Mouse (Mus musculus): ENCODE results near the gene Wwc2. TPM values are rescaled to one million over a fixed set of nuclear protein-coding genes. Genes with fewer than 3 reads are reported as not detected.

The Wwc2 gene
- polyA plus RNA-seq, 1 experiment from 2014 or later, result 18.3 TPM

DNA sequence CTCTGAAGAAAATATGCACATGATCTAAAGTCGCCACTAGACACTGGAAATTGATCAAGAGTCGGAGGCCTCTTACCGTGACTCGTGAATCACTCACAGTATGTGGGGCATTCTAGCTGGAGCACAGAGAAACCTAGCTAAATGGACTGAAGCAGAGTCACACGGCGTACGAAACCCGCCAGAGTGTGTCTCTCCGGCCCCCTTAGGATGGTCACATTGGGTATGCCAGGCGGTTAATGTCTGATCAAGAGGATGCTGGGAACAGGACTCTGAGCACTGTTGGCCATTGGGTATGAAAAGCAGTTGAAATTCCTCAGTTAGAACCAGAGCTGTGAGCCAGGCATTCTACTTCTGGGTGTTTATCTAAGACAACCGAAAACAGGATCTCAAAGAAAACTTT lies 81.0 kb downstream of the Wwc2 start:
- Histone ChIP-seq H3K27ac (no peak overlapping the region), H3K4me3 (replicated peaks; ENCODE audit: low read depth, low read length) (no peak overlapping the region), H3K4me1 (replicated peaks; ENCODE audit: insufficient read depth, low read length) (0 out of 2 replicates have a peak, but pooled peaks cover under 1% of the 10 kb centered on the region), H3K9me3 (replicated peaks; ENCODE audit: low read length) (0 out of 2 replicates have a peak, but pooled peaks cover 2% of the 10 kb centered on the region), H3K36me3 (ENCODE audit: insufficient read depth, low read length) (0 out of 2 replicates have a peak, but pooled peaks cover 2% of the 10 kb centered on the region), H3K9ac (ENCODE audit: low read depth, low read length) (no peak overlapping the region), H3K27me3 (ENCODE audit: insufficient read depth, low read length) (no peaks in the 10 kb centered on the region), H3K4me2 (ENCODE audit: low read length) (no peak overlapping the region)
- no peak for TF ChIP-seq CTCF (IDR thresholded peaks at IDR 0.05; ENCODE audit: low read depth)
- ATAC-seq (replicated peaks; ENCODE audit: low FRiP score, low read depth), result no peak
- WGBS, result 96% methylated on average over 11 of the region's 11 CpGs
- no peak for DNase-seq (ENCODE audit: low spot score)

DNA sequence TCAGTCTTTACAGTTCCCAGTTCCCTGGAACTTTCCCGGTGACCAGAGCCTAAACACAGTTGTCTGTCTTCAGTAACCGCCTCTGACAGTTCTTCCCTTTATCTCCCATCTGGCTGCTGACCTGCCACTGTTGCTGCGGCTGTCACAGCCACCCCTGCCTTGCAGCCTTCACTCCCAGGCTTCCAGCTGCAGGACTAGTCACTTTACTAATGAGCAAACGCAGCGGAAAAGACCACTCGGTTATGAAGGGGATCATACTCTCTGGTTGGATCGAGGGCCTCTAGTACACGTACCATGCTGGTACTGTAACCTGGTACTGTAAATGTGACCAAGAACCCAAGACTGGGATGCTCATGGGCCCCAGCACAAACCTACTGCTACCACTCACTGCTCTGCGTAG lies 83.7 kb downstream of the Wwc2 start:
- no peak overlapping the region for H3K27ac ChIP-seq
- ATAC-seq (replicated peaks; ENCODE audit: low FRiP score, low read depth) (no peak), DNase-seq (ENCODE audit: low spot score) (no peak)
- TF ChIP-seq CTCF (IDR thresholded peaks at IDR 0.05; ENCODE audit: low read depth), result no peak
- H3K9ac ChIP-seq (ENCODE audit: low read depth, low read length), result no peak overlapping the region
- no peak overlapping the region for H3K4me3 ChIP-seq (replicated peaks; ENCODE audit: low read depth, low read length)
- H3K9me3 ChIP-seq (replicated peaks; ENCODE audit: low read length), result 0 out of 2 replicates have a peak, but pooled peaks cover 2% of the 10 kb centered on the region
- 0 out of 2 replicates have a peak, but pooled peaks cover 2% of the 10 kb centered on the region for H3K36me3 ChIP-seq (ENCODE audit: insufficient read depth, low read length)
- H3K4me2 ChIP-seq (ENCODE audit: low read length), result no peak overlapping the region
- no peaks in the 10 kb centered on the region for H3K4me1 ChIP-seq (replicated peaks; ENCODE audit: insufficient read depth, low read length)
- no peaks in the 10 kb centered on the region for H3K27me3 ChIP-seq (ENCODE audit: insufficient read depth, low read length)
- WGBS, result 88% methylated on average over 9 of the region's 9 CpGs

DNA sequence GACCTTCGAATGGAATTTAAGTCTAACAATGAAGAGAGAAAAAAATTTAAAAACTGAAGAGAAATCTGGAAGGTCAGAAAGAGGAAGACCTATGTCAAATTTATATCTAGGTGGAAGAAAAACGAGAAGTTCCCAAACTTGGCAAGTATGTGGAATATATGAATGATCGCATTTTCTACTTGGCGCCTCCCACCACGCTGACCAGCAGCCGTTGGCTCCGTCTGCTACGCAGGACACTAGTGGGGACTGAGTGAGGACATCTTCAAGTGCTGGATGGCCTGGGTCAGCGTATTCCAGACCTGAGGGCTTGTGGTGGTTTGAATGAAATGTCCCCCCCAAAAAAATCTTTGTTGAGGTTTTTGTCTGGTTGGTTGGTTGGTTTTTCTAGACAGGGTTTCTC lies 84.6 kb downstream of the Wwc2 start:
- Histone ChIP-seq H3K36me3 (ENCODE audit: insufficient read depth, low read length) (0 out of 2 replicates have a peak, but pooled peaks cover 2% of the 10 kb centered on the region), H3K27ac (no peak overlapping the region), H3K27me3 (ENCODE audit: insufficient read depth, low read length) (no peaks in the 10 kb centered on the region), H3K9ac (ENCODE audit: low read depth, low read length) (no peak overlapping the region), H3K4me1 (replicated peaks; ENCODE audit: insufficient read depth, low read length) (no peaks in the 10 kb centered on the region), H3K9me3 (replicated peaks; ENCODE audit: low read length) (0 out of 2 replicates have a peak, but pooled peaks cover 2% of the 10 kb centered on the region), H3K4me3 (replicated peaks; ENCODE audit: low read depth, low read length) (no peak overlapping the region), H3K4me2 (ENCODE audit: low read length) (no peak overlapping the region)
- TF ChIP-seq CTCF (IDR thresholded peaks at IDR 0.05; ENCODE audit: low read depth), result no peak
- WGBS, result 91% methylated on average over 9 of the region's 9 CpGs
- DNase-seq (ENCODE audit: low spot score) (no peak), ATAC-seq (replicated peaks; ENCODE audit: low FRiP score, low read depth) (no peak)

DNA sequence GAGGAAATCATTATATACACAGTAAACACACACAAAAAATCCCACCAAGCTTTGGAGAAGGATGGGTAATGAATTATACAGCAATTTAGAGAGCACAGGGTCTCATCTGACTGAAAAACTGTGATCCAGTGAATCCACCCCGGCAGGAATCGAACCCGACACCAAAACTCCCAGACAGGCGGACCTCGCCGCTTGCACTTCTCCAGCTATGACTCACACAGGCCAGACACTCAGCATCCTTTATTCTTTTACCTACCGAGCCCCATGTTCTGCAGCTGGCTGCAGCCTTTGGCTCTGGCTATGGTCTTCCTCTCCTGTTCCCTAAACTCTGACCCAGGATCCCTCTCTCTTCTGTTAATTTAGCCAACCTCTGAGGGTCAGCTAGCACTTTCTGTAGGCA lies 85.5 kb downstream of the Wwc2 start:
- Histone ChIP-seq H3K27me3 (ENCODE audit: insufficient read depth, low read length) (no peaks in the 10 kb centered on the region), H3K4me1 (replicated peaks; ENCODE audit: insufficient read depth, low read length) (no peaks in the 10 kb centered on the region), H3K27ac (no peak overlapping the region), H3K9ac (ENCODE audit: low read depth, low read length) (no peak overlapping the region), H3K36me3 (ENCODE audit: insufficient read depth, low read length) (0 out of 2 replicates have a peak, but pooled peaks cover 2% of the 10 kb centered on the region), H3K9me3 (replicated peaks; ENCODE audit: low read length) (0 out of 2 replicates have a peak, but pooled peaks cover 2% of the 10 kb centered on the region), H3K4me2 (ENCODE audit: low read length) (no peak overlapping the region), H3K4me3 (replicated peaks; ENCODE audit: low read depth, low read length) (no peak overlapping the region)
- ATAC-seq (replicated peaks; ENCODE audit: low FRiP score, low read depth) (no peak), DNase-seq (ENCODE audit: low spot score) (no peak)
- no peak for TF ChIP-seq CTCF (IDR thresholded peaks at IDR 0.05; ENCODE audit: low read depth)
- WGBS, result 92% methylated on average over 7 of the region's 7 CpGs

DNA sequence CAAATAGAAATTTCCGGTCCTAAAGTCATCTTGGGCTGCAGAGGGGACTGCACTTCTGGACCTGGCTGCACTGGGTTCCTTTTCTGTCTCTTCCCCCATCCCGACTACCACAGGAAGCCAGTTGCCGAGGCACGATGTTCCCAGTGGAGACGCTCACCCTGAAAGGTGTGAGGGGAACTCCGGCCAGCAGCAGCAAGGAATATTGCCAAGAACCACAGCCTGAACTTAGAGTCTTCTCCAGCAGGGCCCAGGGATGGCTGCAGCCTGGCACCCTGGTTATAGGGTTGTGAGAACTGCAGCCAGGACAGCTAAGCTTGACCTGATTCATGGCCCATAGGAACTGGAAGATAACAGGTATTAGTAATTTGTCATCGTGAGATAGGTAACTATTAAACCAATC lies 86.7 kb downstream of the Wwc2 start:
- Histone ChIP-seq H3K36me3 (ENCODE audit: insufficient read depth, low read length) (0 out of 2 replicates have a peak, but pooled peaks cover 2% of the 10 kb centered on the region), H3K27ac (no peak overlapping the region), H3K27me3 (ENCODE audit: insufficient read depth, low read length) (no peaks in the 10 kb centered on the region), H3K9ac (ENCODE audit: low read depth, low read length) (no peak overlapping the region), H3K9me3 (replicated peaks; ENCODE audit: low read length) (no peaks in the 10 kb centered on the region), H3K4me3 (replicated peaks; ENCODE audit: low read depth, low read length) (no peak overlapping the region), H3K4me1 (replicated peaks; ENCODE audit: insufficient read depth, low read length) (no peaks in the 10 kb centered on the region), H3K4me2 (ENCODE audit: low read length) (no peak overlapping the region)
- no peak for DNase-seq (ENCODE audit: low spot score)
- 64% methylated on average over 7 of the region's 7 CpGs for WGBS
- no peak for ATAC-seq (replicated peaks; ENCODE audit: low FRiP score, low read depth)
- TF ChIP-seq CTCF (IDR thresholded peaks at IDR 0.05; ENCODE audit: low read depth), result no peak

DNA sequence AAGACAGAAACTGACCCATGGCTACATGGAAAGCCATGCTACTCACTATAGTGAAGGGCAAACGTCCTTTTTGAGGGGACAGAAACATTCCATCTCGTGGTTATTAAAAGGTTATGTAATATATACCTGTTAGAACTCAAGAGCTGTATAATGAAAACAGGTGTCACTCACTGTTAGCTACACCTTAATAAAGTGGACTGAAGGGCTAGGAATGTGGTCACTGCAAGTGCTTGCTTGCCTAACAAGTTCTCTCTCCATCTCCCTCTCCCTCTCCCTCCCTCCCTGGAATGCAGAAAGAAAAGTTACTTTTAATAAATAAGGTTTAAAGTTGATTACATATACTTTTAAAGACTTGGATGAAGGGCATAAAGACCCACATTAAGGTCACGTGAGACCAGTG lies 88.0 kb downstream of the Wwc2 start:
- TF ChIP-seq CTCF (IDR thresholded peaks at IDR 0.05; ENCODE audit: low read depth), result no peak
- Histone ChIP-seq H3K9ac (ENCODE audit: low read depth, low read length) (no peak overlapping the region), H3K4me1 (replicated peaks; ENCODE audit: insufficient read depth, low read length) (no peaks in the 10 kb centered on the region), H3K36me3 (ENCODE audit: insufficient read depth, low read length) (0 out of 2 replicates have a peak, but pooled peaks cover 8% of the 10 kb centered on the region), H3K27me3 (ENCODE audit: insufficient read depth, low read length) (no peaks in the 10 kb centered on the region), H3K4me2 (ENCODE audit: low read length) (no peak overlapping the region), H3K4me3 (replicated peaks; ENCODE audit: low read depth, low read length) (no peak overlapping the region), H3K9me3 (replicated peaks; ENCODE audit: low read length) (no peaks in the 10 kb centered on the region), H3K27ac (no peak overlapping the region)
- ATAC-seq (replicated peaks; ENCODE audit: low FRiP score, low read depth) (no peak), DNase-seq (ENCODE audit: low spot score) (no peak)
- 85% methylated on average over 3 of the region's 3 CpGs for WGBS

DNA sequence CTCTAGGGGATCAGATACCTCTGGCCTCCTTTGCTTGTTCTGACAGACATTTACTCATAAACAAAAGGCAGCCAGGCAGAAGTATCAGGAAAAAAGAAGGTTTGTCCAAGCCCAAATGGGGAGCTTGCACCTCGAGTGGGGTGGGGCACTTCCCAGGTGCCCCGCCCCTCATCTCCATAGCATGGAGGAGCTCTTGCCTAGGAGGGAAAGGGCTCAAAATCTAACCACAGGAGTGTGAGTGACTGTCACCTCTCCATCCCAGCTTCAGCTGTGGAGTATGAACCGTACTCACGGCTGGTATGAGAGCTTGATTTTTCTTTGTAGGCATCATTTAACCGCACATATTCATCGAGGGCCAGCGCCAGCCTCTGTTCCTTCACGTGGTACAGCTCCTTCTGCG lies 90.4 kb downstream of the Wwc2 start:
- no peak for DNase-seq (ENCODE audit: low spot score)
- WGBS, result 90% methylated on average over 9 of the region's 9 CpGs
- no peak for ATAC-seq (replicated peaks; ENCODE audit: low FRiP score, low read depth)
- Histone ChIP-seq H3K9me3 (replicated peaks; ENCODE audit: low read length) (no peaks in the 10 kb centered on the region), H3K4me1 (replicated peaks; ENCODE audit: insufficient read depth, low read length) (no peaks in the 10 kb centered on the region), H3K4me3 (replicated peaks; ENCODE audit: low read depth, low read length) (no peak overlapping the region), H3K27me3 (ENCODE audit: insufficient read depth, low read length) (no peaks in the 10 kb centered on the region), H3K36me3 (ENCODE audit: insufficient read depth, low read length) (peaks cover 21% of the 10 kb centered on the region; the same call in 1 of the 2 replicates), H3K4me2 (ENCODE audit: low read length) (no peak overlapping the region), H3K27ac (no peak overlapping the region), H3K9ac (ENCODE audit: low read depth, low read length) (no peak overlapping the region)
- no peak for TF ChIP-seq CTCF (IDR thresholded peaks at IDR 0.05; ENCODE audit: low read depth)
